Mouse (Mus musculus): ENCODE measurements around the gene Rab3a.

DNA sequence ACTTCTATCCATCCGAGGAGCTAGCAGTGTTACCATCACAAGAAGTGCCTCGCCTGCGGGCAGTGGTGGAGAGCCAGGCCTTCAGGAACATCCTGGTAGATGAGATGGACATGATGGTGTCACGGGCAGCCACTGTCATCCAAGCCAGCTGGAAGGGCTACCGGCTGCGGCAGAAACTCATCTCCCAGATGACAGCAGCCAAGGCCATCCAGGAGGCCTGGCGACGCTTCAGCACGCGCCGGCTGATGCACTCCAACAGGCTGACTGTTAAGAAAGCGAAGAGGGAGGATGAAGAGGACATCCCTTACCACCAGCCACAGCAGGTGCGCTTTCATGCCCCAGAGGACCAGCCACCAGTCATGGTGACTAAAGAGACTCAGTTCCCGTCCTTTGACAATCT is 46.2 kb upstream of the Rab3a start:
- TF ChIP-seq CTCF (IDR thresholded peaks at IDR 0.05; ENCODE audit: low read depth, low read length) = no peak
- no peak for TF ChIP-seq POLR2AphosphoS5 (IDR thresholded peaks at IDR 0.05; ENCODE audit: insufficient replicate concordance, low read depth, low read length)
- TF ChIP-seq TAL1 (conservative IDR thresholded peaks at IDR 0.05; ENCODE audit: low read depth, low read length) = no peak
- TF ChIP-seq GATA1 (IDR thresholded peaks at IDR 0.05; ENCODE audit: borderline replicate concordance, low read length) = no peak
